Mouse (Mus musculus) bone marrow, adult 2 months (tissue): ENCODE results near the gene Hmbs.

Source experiments
- CTCF ChIP-seq: fragments of 200-500 bp; IDR thresholded peaks from 2 replicates; pipeline ENCODE4 v1.5.1; 2011; ENCODE audit warnings: low read length, control low read depth; ENCODE audit not compliant: control insufficient read depth, insufficient read depth
- POLR2A ChIP-seq: fragments of 200-500 bp; IDR thresholded peaks from 2 replicates; pipeline ENCODE4 v1.6.1; 2011; ENCODE audit warnings: low read depth, mild to moderate bottlenecking, control low read depth, low read length, borderline replicate concordance; ENCODE audit not compliant: control insufficient read depth

DNA sequence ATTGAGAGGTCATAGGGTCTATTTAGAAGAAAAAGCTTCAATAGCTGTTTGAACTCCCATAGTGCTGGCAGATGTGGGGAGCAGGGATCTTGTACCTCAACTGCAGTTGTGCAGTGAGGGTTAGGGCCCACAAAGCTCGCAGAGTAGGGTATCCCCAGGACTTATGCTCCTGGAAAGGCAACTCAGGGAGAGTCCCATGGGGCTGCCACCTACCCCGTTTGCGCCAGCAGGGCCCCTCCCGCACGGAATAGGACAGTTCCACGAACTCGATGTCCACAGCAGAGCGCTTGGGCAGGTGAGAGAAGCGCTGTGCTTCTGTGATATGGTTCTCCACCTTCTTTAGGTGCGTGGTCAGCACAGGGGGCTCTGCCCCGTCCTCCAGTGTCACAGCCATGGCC is 57.0 kb downstream of the Hmbs start:
- TF ChIP-seq POLR2A (no peak), CTCF (no peak)
